Mouse (Mus musculus) pancreas, adult 10 weeks (tissue): ENCODE results near the gene Ucp3. TPM values are rescaled to one million over a fixed set of nuclear protein-coding genes. Genes with fewer than 3 reads are reported as not detected.

ENCODE experiments used
- polyA plus RNA-seq: library from polyadenylated mRNA; stranded (reverse); fragments of 350-450 nt; fragmentation: Illumina TruSeq; extraction: RNeasy Lipid Tissue Mini Kit (QIAGEN cat#74804); gene quantifications from one replicate; pipeline ENCODE4 v1.2.3, GENCODE M21; 2015; ENCODE audit warnings: low read depth, low replicate concordance; ENCODE audit not compliant: insufficient read depth

Gene Ucp3
- polyA plus RNA-seq = 0.66 TPM

GRCm38 (mm10) chr7:100472777-100473176 lies at the start of gene Ucp3:
Gene Ucp3 (plus strand): TSS chr7:100472990.

GRCm38 (mm10) chr7:100493117-100493483 lies 20.3 kb downstream of the Ucp3 start, which contains the start of gene Ucp2:
Gene Ucp2 (plus strand): TSS chr7:100493337.

GRCm38 (mm10) chr7:100514573-100514972 lies 41.8 kb downstream of the Ucp3 start, which contains the start of gene Dnajb13:
Gene Dnajb13 (minus strand): TSS chr7:100514960.

Other genes with a start within 250 kb of the Ucp3 start
- gene Pgm2l1, start 245.6 kb upstream of the Ucp3 start, polyA plus RNA-seq = 1.7 TPM
- gene P4ha3, start 187.5 kb upstream of the Ucp3 start, polyA plus RNA-seq = not detected
- gene C2cd3, start 100.8 kb upstream of the Ucp3 start, polyA plus RNA-seq = 6.6 TPM
- 8.5 TPM for gene Ppme1, start 100.7 kb upstream of the Ucp3 start, polyA plus RNA-seq
- gene Ucp2, start 20.3 kb downstream of the Ucp3 start, polyA plus RNA-seq = 43.7 TPM
- gene Dnajb13, start 42.0 kb downstream of the Ucp3 start, polyA plus RNA-seq = not detected
- gene Coa4, start 64.1 kb downstream of the Ucp3 start, polyA plus RNA-seq = 2.9 TPM
- gene Rab6a, start 134.4 kb downstream of the Ucp3 start, polyA plus RNA-seq = 14.5 TPM
- 15.5 TPM for gene Mrpl48, start 135.3 kb downstream of the Ucp3 start, polyA plus RNA-seq
- 9.3 TPM for gene Plekhb1, start 189.4 kb downstream of the Ucp3 start, polyA plus RNA-seq
- gene Fam168a, start 233.6 kb downstream of the Ucp3 start, polyA plus RNA-seq = 4.1 TPM